Mouse (Mus musculus) ES-Bruce4 (cell line): ENCODE measurements around the gene Zfand2a. TPM values are rescaled to one million over a fixed set of nuclear protein-coding genes. Genes with fewer than 3 reads are reported as not detected.

Source experiments
- H3K27ac ChIP-seq: 2 replicates; pipeline ENCODE4 v1.5.1; 2012; ENCODE audit warnings: low read length, inconsistent platforms; ENCODE audit not compliant: insufficient read depth
- H3K27me3 ChIP-seq: 2 replicates; pipeline ENCODE4 v1.6.1; 2012; ENCODE audit warnings: mild to moderate bottlenecking, low read length, inconsistent platforms; ENCODE audit not compliant: control insufficient read depth, poor library complexity, insufficient read depth, severe bottlenecking
- H3K36me3 ChIP-seq: 2 replicates; pipeline ENCODE4 v1.6.1; 2012; ENCODE audit warnings: inconsistent platforms, mild to moderate bottlenecking, low read length, moderate library complexity; ENCODE audit not compliant: control insufficient read depth, poor library complexity, insufficient read depth, severe bottlenecking
- H3K4me1 ChIP-seq: one replicate; pipeline ENCODE4 v1.8.1; 2011; ENCODE audit warnings: low read length; ENCODE audit not compliant: control insufficient read depth, insufficient read depth
- H3K4me3 ChIP-seq: 2 replicates; pipeline ENCODE4 v1.5.1; 2011; ENCODE audit warnings: low read depth, mild to moderate bottlenecking, low read length
- H3K9ac ChIP-seq: 2 replicates; pipeline ENCODE4 v1.6.1; 2012; ENCODE audit warnings: low read depth, mild to moderate bottlenecking, inconsistent platforms; ENCODE audit not compliant: poor library complexity, severe bottlenecking
- H3K9me3 ChIP-seq: replicated peaks from 2 replicates; pipeline ENCODE4 v1.6.1; 2012; ENCODE audit warnings: mild to moderate bottlenecking, low read length, inconsistent platforms; ENCODE audit not compliant: control insufficient read depth, poor library complexity, insufficient read depth, severe bottlenecking
- CTCF ChIP-seq: IDR thresholded peaks from one replicate; pipeline ENCODE4 v1.8.1; 2011; ENCODE audit warnings: low read depth, low read length
- EP300 ChIP-seq: IDR thresholded peaks from 2 replicates; pipeline ENCODE4 v1.6.1; 2011; ENCODE audit warnings: low read depth, low read length; ENCODE audit not compliant: insufficient read depth
- POLR2A ChIP-seq: IDR thresholded peaks from one replicate; pipeline ENCODE4 v1.8.1; 2011; ENCODE audit warnings: low read length; ENCODE audit not compliant: insufficient read depth
- polyA plus RNA-seq: library from polyadenylated mRNA; stranded (reverse); fragments of >200 nt; gene quantifications from 2 replicates; pipeline ENCODE4 v1.2.4, GENCODE M21; 2011; ENCODE audit warnings: low read depth; ENCODE audit not compliant: missing spikeins, insufficient read depth, insufficient read length

Zfand2a gene
- polyA plus RNA-seq, 1 experiment: 11.3 TPM

GRCm38 (mm10) chr5:139440926-139441725 lies 43.2 kb downstream of the Zfand2a start:
- no peaks in the 10 kb centered on the region for H3K27me3 ChIP-seq

GRCm38 (mm10) chr5:139440451-139440850 lies 43.9 kb downstream of the Zfand2a start:
- no peak overlapping the region for H3K9ac ChIP-seq
- H3K36me3 ChIP-seq: no peaks in the 10 kb centered on the region
- H3K9me3 ChIP-seq: no peaks in the 10 kb centered on the region
- H3K27me3 ChIP-seq: no peaks in the 10 kb centered on the region
- H3K27ac ChIP-seq: no peak overlapping the region
- H3K4me1 ChIP-seq: peaks cover 2% of the 10 kb centered on the region
- TF ChIP-seq EP300: no peak
- TF ChIP-seq POLR2A: no peak
- no peak for TF ChIP-seq CTCF
- no peak overlapping the region for H3K4me3 ChIP-seq

More at GRCm38 (mm10) chr5:139440926-139441725, 43.2 kb downstream of the Zfand2a start:
- Histone ChIP-seq H3K9ac (no peak overlapping the region), H3K9me3 (no peaks in the 10 kb centered on the region), H3K4me3 (no peak overlapping the region), H3K27ac (no peak overlapping the region), H3K36me3 (no peaks in the 10 kb centered on the region), H3K4me1 (peaks cover 3% of the 10 kb centered on the region)
- TF ChIP-seq POLR2A: no peak
- no peak for TF ChIP-seq EP300
- no peak for TF ChIP-seq CTCF

- TF ChIP-seq EP300 (no peak), CTCF (no peak), POLR2A (no peak)
- H3K4me3 ChIP-seq: no peak overlapping the region
- H3K36me3 ChIP-seq: no peaks in the 10 kb centered on the region
- H3K9ac ChIP-seq: no peak overlapping the region
- no peaks in the 10 kb centered on the region for H3K9me3 ChIP-seq
- H3K27ac ChIP-seq: no peak overlapping the region
- no peaks in the 10 kb centered on the region for H3K27me3 ChIP-seq
- H3K4me1 ChIP-seq: no peaks in the 10 kb centered on the region
Observed at GRCm38 (mm10) chr5:139438440-139438839, 45.9 kb downstream of the Zfand2a start.

- H3K27ac ChIP-seq: no peak overlapping the region
- H3K4me3 ChIP-seq: no peak overlapping the region
- H3K9me3 ChIP-seq: no peaks in the 10 kb centered on the region
- no peak for TF ChIP-seq EP300
- no peak for TF ChIP-seq POLR2A
- no peak for TF ChIP-seq CTCF
- H3K36me3 ChIP-seq: no peaks in the 10 kb centered on the region
- H3K4me1 ChIP-seq: no peaks in the 10 kb centered on the region
- no peaks in the 10 kb centered on the region for H3K27me3 ChIP-seq
- no peak overlapping the region for H3K9ac ChIP-seq
Observed at GRCm38 (mm10) chr5:139437769-139438168, 46.6 kb downstream of the Zfand2a start.

- no peaks in the 10 kb centered on the region for H3K27me3 ChIP-seq
- no peak overlapping the region for H3K9ac ChIP-seq
- no peak overlapping the region for H3K27ac ChIP-seq
- TF ChIP-seq CTCF (no peak), EP300 (no peak), POLR2A (no peak)
- no peaks in the 10 kb centered on the region for H3K4me1 ChIP-seq
- no peaks in the 10 kb centered on the region for H3K9me3 ChIP-seq
- no peak overlapping the region for H3K4me3 ChIP-seq
- no peaks in the 10 kb centered on the region for H3K36me3 ChIP-seq
Observed at GRCm38 (mm10) chr5:139434940-139435339, 49.4 kb downstream of the Zfand2a start.

- H3K9ac ChIP-seq: no peak overlapping the region
- H3K4me1 ChIP-seq: no peaks in the 10 kb centered on the region
- H3K9me3 ChIP-seq: no peaks in the 10 kb centered on the region
- no peak overlapping the region for H3K27ac ChIP-seq
- H3K4me3 ChIP-seq: no peak overlapping the region
- H3K27me3 ChIP-seq: no peaks in the 10 kb centered on the region
- TF ChIP-seq CTCF: no peak
- TF ChIP-seq POLR2A: no peak
- no peak for TF ChIP-seq EP300
- no peaks in the 10 kb centered on the region for H3K36me3 ChIP-seq
Observed at GRCm38 (mm10) chr5:139433842-139434568, 50.3 kb downstream of the Zfand2a start.
